Mouse (Mus musculus): ENCODE data around the gene Syn3. TPM values are rescaled to one million over a fixed set of nuclear protein-coding genes. Genes with fewer than 3 reads are reported as not detected.
"Not testable (repeated sequence)": the region's sequence is repeated elsewhere in the genome, so short reads cannot be mapped to it uniquely, and the experiment has no call there.

The Syn3 gene
- total RNA-seq, 2 experiments from 2014 or later: 0.22 to 0.39 TPM

DNA sequence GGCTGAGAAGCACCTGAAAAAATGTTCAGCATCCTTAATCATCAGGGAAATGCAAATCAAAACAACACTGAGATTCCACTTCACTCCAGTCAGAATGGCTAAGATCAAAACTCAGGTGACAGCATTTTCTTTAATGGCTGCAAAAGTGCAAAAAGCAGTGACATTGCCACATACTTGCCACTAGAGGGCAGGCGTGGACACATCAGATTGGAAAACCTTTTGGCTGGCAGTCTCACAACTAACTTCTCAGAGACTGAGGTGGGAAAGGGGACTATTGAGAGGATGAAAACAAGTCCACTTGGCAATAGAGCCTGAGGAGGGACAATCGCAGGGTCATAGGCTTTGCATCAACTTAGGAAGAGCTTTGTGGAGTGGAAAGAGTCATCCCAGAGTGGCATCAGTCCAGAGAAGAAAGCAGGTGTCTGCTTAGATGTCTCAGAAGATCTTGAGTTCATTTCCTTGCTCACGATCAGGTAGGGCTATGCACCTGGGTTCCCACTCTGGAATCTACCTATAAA is 25.0 kb downstream of the Syn3 start:
- intact Hi-C loops (cut with DNase I): loop anchor here (2.0 kb wide), 1 partner anchor 257 kb away; no protein-coding TSS in a partner anchor
- DNase-seq: peak in 1 of 2 experiments; percentile 36

DNA sequence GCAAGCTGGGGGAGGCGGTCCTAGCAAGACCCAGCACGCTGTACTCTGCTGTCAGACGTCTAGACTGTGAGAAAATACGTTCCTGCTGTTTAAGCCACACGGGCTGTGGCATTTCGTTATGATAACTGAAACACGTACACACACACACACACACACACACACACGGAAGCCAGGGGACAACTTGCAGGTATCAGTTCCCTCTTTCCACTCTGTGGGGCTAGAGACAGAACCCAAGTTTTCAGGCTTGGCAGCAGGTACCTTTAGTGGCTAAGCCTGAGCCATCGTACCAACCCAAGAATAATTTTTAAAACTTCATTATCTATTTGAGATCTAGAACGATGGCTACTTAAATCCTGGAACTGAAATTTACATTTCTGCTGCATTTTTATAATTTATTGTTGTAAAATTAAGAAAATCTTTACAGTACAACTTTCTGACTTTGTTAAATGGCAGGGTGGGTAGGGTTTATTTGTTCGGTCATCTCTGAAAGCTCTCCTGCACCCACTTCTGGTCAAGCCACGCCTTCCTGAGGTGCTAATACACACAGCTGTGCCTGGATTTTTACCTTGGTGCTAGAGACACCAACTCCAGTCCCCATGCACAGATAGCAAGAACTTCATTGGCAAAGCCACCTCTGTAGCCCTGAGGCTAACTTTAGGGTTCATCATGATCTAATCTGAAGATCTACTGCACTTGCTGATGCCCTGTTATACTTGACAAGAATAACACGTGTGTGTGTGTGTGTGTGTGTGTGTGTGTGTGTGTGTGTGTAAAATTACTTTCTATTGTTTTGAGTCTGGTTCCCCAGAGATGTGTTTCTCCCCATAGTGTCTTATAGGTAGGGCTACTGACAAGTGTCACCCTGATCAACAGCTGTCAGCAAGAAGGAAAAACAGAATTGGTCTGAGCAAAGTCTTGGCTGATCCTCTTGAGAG is 29.8 kb downstream of the Syn3 start:
- intact Hi-C loops (cut with DNase I): no loop called here
- no peak for DNase-seq

DNA sequence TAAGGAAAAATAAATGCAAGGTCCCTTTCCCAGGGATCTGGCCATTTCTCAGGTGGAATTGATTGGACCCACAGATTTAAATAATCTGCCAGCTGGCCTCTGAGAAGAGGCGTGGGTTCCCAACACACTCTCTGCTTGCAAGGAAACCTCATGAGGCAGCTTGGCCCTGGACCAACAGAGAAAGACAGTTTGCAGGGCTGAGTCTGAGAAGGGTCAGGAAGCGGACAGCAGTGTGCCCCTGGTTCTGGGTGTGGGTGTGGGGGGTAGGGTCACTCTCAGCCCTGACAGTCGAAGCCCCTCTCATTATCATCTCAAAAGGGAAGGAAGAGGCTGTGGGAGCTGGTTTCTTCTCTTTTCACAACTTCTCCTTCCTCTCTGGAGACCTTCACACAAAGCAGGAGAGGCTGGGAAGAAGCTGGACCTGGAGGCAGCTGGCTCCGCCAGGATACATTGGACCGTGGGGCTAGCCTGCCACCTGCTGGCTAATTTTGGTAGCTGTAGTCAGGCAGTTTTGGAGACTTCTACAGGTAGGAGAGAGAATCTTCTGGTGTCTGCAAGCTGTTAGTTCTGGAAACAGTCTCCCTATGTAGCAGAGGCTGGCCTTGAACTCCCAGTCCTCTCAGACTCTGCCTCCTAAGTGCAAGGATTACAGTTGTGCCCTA is 35.0 kb downstream of the Syn3 start:
- intact Hi-C loops (cut with DNase I): loop anchor here (1.0 to 2.0 kb wide), 4 partner anchors 283 to 495 kb away; partner anchors contain the start of gene Fbxo7

DNA sequence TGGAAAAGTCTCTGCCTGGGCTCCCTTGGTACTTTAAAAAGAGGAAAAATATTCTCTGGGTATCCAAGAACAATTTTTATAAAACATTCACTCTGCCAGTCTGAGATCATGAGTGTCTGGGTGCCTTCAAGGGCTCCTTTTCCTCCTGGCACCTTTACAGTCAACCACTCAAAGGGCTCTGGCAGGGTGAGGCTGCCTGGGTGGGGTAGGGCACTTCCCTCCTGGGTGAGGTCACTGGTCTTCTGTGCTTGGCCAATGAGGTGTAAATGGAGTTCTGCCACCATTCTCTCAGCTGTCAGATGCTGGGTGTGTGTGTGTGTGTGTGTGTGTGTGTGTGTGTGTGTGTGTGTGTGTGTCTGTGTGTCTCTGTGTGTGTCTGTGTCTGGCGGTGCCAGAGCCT is 39.1 kb downstream of the Syn3 start:
- DNase-seq: peak in 1 of 2 experiments; percentile 25
- intact Hi-C loops (cut with DNase I): no loop called here

More for the DNA sequence above, 35.0 kb downstream of the Syn3 start:
- peak; percentile 86 to 91 for DNase-seq

DNA sequence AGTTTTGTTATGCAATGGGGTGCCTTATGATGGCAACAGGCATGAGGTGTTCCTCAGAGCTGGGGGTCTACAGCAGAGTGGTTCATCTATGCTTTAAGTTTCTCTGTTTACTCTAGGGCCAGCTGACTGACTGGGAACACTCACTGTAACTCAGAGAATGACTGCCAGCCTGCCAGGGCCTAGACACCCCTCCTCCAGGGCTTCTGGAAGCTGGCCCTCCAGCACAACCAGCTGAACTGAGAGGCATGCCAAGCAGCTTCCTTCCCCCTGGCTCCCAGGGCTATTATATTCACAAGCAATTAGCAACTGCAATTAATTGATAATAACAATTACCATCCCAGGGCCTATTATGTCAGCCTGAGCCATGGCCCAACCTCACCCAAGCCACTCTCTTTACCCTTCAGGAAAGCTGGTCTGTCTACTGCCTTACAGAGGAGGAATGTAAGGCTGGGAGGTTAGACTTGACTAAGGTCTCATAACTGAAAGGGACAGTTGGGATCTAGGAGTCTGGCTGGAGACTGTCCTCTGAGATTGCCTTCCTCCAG is 41.0 kb downstream of the Syn3 start:
- intact Hi-C loops (cut with DNase I): no loop called here
- DNase-seq: peak in 1 of 2 experiments; percentile 26

DNA sequence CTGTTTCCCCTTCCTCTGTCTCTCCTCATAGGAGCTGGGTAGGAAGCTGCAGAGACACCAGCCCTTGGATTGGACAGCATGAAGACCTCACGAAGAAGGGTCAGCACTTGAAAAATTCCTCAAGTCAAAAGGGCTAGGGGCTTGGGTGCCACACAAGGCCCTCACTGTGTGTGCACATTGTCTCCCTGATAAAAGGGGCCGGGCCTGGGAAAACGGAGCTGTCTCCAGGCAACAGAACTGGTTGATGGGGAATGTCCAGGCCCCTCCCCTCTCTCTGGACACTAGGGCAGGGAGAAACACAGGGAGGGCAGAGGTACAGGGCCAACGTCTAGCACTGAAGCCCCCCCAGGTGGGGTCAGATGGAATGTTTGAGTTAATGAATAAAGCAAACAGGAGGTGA is 41.5 kb downstream of the Syn3 start:
- intact Hi-C loops (cut with DNase I): no loop called here
- DNase-seq: no peak

DNA sequence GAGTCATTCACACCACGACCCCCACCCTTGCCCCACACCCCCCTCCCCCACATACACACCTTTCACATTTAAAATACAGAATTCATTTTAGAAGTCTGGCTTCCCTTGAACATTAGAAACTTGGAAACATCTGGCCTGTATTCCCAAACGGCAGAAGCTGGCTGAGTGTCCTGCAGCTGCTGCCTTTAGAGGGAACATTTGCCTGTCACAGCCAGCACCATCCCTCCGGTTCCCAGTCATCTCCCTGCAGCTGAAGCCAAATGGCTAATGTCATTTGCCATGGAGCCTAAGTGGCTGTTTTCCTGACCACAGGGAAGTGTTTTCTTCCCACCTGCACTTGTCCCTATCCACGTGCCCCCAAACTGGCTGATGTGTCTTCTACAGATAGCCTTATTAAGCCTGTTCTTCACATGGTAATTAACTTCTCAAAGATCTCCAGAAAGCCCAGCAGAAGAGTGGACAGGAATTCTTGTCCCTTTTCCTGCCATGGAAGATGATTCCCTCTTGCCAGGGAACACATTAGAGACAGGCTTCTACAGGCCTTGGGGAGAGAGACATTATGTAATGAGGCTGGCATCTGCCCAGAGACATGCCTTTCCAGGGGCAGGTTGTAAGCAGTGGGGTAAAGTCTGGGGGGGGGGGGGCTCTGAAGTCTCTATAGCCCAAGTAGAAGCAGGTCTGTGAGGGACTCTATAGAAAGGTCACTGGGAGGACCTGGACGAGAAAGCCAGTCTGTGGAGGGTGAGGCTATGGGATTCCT is 43.2 kb downstream of the Syn3 start:
- intact Hi-C loops (cut with DNase I): no loop called here
- DNase-seq: peak; percentile 39 to 42

DNA sequence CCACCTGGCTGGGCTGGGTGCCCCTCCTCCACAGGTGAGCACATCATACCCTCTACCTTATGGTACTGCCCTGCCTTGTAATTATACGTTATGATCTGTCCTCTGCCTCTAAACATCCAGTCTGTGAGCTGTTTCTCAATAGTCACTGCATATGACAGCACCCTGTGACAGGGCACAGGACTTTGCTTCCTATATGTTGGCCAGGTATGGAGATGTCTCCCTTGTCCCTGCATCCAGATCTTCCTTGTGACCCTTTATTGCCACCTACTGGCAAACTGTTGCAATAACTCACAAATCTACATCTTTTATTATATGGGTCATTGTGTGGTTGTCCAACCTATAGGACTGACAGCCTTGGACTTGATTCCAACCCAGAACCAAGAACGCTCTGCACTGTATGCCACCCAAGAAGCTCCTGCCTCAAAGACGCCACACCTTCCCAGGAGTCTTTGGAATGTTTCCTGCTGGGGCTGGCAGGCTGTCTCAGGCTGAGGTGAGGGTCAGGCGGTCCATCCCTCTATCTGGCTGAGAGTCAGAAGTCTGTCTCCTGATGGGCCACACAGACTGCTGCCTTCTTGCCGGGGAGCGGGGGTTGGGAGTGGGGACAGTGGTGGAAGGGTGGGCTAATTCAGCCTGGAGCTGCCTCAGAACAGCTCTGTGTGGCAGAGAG is 46.2 kb downstream of the Syn3 start:
- DNase-seq: peak; percentile 20 to 40
- intact Hi-C loops (cut with DNase I): loop anchor here (1.0 to 2.0 kb wide), 4 partner anchors 96 to 387 kb away; no protein-coding TSS in a partner anchor

DNA sequence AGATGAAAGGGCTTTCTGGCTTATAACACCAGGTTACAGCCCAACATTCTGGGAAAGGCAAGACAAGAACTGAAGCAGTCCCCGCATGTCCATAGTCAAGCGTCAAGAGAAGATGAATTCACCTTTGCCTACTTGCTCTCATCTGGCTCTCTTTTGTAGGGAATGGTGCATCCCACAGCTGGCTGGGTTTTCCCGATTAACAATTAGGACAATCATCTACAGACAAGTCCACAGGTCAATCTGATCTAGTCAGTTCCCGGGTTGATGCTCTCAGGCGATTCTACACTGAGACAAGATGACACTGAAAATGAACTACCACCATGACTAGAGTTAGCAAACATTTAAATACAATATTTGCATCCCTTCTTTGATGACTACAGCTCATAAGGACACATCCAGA is 47.4 kb downstream of the Syn3 start:
- no peak for DNase-seq
- intact Hi-C loops (cut with DNase I): no loop called here

DNA sequence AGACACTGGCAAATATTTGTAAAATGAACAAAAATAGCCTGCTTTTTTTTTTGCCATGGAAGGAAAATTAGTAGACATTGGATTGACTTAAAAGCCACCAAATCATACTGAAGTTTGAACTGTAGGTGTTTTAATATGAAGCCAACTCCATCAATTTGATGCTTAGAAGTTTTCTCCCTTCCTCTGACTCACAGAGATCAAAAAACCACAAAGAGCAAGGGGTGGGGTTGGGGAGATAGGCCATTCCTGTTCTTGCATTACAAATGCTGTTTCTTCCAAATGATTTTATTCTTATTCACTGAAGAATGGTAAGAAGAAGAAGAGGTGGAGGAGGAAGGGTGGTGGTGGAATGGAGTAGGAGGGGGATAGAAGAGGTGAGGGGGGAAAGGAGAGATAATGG is 52.0 kb downstream of the Syn3 start:
- no peak for DNase-seq
- intact Hi-C loops (cut with DNase I): no loop called here

DNA sequence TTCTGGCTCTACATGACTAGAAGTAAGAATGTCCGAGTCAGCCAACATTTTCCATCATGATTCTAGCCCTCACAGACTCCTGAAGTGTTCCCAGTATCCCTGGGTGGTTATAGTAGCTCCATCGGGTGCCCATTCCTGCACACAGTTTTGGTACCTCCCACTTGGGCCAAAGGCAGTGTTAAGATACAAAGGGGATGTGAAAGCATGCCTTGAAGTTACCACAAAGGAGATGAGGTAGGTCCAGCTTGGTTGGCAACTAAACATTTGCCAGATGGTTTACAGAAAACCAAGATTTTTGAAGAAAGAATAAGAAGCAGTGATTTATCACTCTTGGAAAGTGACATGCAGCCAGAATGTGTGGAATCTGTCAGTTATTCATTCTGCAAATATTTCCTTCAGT is 53.5 kb downstream of the Syn3 start:
- DNase-seq: no peak
- intact Hi-C loops (cut with DNase I): no loop called here

DNA sequence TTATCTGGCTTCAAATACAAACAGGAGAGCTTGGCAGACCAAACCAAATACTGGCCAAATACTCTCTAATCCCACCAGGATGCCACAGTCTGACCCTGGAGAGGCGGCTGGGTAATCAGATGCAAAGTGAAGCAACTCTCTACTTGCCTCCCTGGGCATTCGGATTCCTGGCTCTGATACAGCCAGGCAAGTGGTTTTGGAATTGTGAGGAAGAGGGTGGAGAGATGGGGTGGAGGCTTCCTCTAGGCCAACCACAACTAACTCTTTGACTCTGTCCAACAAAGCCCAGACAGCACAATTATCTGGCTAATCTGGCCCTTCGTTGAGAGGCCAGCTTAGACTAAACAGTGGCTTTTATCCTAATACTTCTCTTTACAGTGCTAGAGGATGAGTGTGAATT is 54.0 kb downstream of the Syn3 start:
- DNase-seq: no peak
- intact Hi-C loops (cut with DNase I): no loop called here

DNA sequence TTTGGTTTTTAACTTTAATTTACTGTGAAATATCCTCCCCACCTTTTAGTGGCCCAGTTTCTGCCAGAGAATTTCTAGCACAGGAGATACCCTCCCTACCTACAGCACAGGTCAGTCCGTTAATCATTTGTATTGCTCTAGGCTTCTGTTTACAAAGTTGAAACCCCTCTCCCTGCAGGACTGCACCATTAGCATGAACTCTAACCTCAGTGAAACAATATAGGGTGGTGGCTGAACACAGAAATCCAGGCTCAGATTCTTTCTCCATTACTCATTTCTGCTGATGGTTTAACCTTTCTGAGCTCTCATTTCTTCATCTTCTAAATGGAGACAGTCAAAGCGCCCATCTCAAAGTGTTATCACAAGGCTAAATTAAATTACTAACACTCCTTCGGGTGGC is 56.9 kb downstream of the Syn3 start:
- no peak for DNase-seq
- intact Hi-C loops (cut with DNase I): no loop called here

DNA sequence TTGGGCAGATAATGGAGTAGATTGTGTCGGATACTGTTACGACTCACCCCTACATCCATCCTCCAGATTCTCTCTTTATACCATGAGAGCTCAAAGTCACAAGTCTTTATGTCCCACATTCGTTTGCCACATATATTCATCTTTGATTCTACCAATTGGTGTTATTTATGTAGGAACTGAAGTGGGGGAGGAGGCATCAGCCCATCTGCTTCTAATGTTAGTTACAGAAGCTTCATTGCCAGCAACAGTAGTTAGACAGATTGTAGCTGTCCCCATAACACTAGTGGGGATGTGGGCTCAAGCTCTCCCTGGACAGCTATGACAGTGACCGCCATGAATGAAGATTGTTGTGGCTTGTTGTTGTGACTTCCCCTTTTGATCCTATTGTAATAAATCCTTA is 59.1 kb downstream of the Syn3 start:
- no peak for DNase-seq
- intact Hi-C loops (cut with DNase I): no loop called here

DNA sequence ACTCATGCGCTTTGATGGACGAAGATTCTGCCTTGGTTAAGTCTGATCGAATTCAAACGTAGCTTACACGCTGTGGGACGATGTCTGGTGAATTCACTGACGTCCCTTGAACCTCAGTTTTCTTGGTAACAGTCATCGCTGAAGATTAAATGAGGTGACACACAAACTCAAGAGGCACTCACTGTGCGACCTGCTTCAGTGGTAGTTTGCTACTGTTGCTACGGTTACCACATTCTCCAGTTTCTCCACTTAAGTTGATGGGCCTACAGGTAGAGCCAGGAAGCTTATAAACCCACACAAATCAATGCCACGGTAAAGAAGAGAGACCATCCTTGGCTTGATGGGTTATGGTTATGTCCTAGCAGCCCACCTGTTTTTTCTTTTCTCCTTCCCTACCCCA is 61.4 kb downstream of the Syn3 start:
- no peak for DNase-seq
- intact Hi-C loops (cut with DNase I): no loop called here

DNA sequence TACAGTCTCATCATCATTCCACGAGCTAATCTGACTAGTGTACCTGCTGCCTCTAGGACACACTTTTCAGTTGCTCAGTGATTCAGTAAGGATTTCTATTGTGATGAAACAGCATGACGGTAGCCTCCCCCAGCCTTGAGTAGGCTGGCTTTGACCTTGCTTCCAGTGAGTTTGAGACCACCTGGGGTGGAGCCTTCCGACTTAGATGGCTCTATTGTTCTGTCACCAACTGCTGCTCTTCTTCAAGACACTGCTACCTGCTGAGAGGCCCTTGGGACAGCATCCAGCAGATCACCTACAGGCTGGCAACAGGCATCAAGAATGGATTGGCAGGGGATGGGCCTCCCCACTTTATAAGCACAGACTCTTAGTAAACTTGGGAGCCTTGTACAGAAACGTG is 63.7 kb downstream of the Syn3 start:
- DNase-seq; intact Hi-C loops (cut with DNase I): not testable (repeated sequence)

DNA sequence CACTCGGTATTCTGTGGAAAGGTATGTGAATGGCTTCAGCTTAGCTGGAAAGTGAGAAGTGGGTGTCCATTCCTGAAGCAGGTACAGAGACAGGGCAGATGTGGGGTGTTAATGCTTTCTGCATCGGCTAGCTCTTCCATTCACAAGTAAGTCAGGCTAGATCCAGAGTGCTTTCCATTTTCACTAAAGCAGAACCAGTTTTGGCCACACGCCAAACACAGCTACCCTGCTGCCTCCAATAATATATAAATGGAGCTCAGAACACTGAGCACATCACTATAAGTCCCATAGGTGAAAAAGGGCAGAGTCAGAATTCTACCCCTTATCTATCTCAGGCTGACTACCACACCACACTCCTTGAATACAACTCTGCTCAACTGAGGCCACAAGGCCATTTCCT is 69.0 kb downstream of the Syn3 start:
- intact Hi-C loops (cut with DNase I): no loop called here
- no peak for DNase-seq

DNA sequence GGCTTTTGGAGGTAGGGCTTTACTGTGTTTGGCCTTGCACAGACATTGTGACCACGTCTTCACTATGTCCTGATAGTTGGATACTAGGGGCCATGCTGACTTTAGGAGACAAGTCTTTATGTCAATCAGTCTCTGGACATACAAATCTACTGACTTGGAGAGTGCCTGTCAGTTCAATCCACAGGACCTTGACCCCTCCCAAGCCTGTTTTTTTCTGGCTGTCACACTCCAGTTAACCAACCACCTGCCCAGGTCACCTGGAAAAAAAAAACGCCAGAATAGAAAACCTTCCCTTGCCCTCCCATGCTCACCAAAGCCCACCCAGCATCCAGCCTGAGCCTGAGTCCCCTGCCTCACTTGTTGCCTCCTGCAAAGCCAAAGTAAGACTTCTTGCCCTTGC is 70.7 kb downstream of the Syn3 start:
- intact Hi-C loops (cut with DNase I): no loop called here
- no peak for DNase-seq

DNA sequence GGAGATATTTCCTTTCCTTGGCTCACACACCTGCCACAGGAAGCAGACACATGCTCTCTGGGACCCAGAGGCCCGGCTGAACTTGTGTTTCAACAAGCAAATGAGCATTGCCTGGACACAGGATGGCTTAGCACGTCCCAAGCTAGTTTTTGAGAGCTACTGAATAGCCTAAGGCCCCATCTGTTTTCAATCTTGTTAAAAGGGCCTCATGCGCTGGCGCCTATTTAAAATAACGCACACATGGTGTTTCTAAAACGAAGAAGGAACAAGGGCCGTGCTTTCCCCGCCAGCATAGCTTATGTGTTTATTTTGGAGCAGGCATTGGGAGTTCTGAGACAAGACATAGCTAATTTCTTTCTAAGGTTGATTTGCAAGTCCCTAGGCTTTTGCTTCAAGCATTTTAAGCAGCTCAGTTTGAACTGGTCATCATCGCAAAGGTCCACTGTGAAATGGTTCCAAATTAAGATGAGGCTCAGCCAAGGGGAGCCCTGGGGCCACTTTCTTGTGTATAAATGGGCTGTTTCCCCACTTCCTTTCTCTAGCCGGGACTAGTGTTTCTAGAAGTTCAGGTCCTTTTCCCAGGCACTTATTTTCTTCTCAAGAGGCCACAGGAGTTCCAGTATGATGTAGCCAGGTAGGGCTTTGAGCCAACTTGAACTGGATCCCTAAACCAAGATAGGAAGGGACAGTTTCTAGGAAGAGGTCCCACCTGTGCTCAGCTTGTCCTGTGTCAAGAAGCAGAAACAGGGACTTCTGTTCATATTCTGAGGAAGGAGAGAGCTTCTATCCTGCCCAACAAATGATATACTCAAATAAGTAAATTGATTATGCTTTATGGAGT is 72.8 kb downstream of the Syn3 start:
- intact Hi-C loops (cut with DNase I): no loop called here
- DNase-seq: peak; percentile 13 to 42

Measured in heart, postnatal 36 days (tissue).